27 mouse cellular contexts compared by ENCODE assay signal in the genomic region with DNA sequence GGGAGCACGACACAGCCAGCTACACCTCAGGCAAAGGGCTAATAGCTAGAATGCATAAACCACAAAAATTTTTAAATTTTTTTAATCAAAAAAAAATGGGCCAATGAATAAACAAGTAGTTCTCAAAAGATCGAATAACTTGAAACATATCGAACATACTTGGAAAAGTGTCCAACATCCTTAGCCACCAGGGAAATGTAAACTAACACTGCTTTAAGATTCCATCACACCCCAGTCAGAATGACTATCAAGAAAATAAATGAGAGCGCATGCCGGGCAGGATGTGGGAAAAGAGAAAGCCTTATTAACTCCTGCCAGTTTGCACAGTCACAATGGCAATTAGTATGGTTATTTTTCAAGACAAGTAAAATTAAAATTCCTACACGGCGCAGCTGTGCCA. TPM values are rescaled to one million over a fixed set of nuclear protein-coding genes. Genes with fewer than 3 reads are reported as not detected.
A peak's percentile ranks its signal among the peaks of the same experiment; 100 is the strongest.
DNase-seq lines count a peak whose midpoint lies in the region; ATAC-seq and TF ChIP-seq lines count a peak whose summit lies in the region.
"Had no signal": no experiment of that assay in that cellular context is flagged by ENCODE, and none has a peak within 500 bp of the region (broad histone marks: within the 10 kb centered on the region; RNA-seq: fewer than 3 reads in every experiment).

No protein-coding gene starts in this region.

- no peak for ATAC-seq in lung, embryonic 14.5 days (ENCODE audit: insufficient read depth)
- no peak for ATAC-seq in lung, postnatal 0 days
- ATAC-seq in intestine, postnatal 0 days: no peak
- ATAC-seq: activated CD4-positive, CD25-positive, alpha-beta regulatory T cell, adult 4 months; CD4-positive, CD25-positive, alpha-beta regulatory T cell, adult 4 months; forebrain, embryonic 13.5 days; forebrain, embryonic 15.5 days; forebrain, postnatal 0 days; Patski had no signal

- H3K4me1 ChIP-seq in lung, embryonic 14.5 days (ENCODE audit: insufficient read depth): peaks cover 16% of the 10 kb centered on the region
- H3K4me1 ChIP-seq in lung, postnatal 0 days (ENCODE audit: insufficient read depth, low read depth, low read length): peaks cover 4% of the 10 kb centered on the region; the same call in 1 of the 2 replicates
- peaks cover 17% of the 10 kb centered on the region; the same call in 1 of the 2 replicates for H3K4me1 ChIP-seq in embryonic fibroblast, embryonic 13.5 days (ENCODE audit: control insufficient read depth, insufficient read depth, low read length)
- H3K4me1 ChIP-seq in intestine, postnatal 0 days (replicated peaks; ENCODE audit: control insufficient read depth, insufficient read depth, low read length): peaks cover 5% of the 10 kb centered on the region; the same call in 1 of the 2 replicates
- H3K4me1 ChIP-seq: forebrain, embryonic 13.5 days; forebrain, embryonic 15.5 days had no signal

- TF ChIP-seq CTCF in lung, embryonic 14.5 days (IDR thresholded peaks at IDR 0.05; ENCODE audit: low read depth): no peak
- no peak for TF ChIP-seq CTCF in lung, postnatal 0 days (IDR thresholded peaks at IDR 0.05)
- TF ChIP-seq CTCF in embryonic fibroblast, embryonic 13.5 days (IDR thresholded peaks at IDR 0.05; ENCODE audit: borderline replicate concordance, insufficient read depth, low read length): no peak
- TF ChIP-seq CTCF in intestine, postnatal 0 days (IDR thresholded peaks at IDR 0.05; ENCODE audit: low read depth): no peak

- H3K4me3 ChIP-seq in lung, embryonic 14.5 days (ENCODE audit: low read depth, low read length): no peak overlapping the region
- no peak overlapping the region for H3K4me3 ChIP-seq in lung, postnatal 0 days (ENCODE audit: low read depth, low read length)
- no peak overlapping the region for H3K4me3 ChIP-seq in embryonic fibroblast, embryonic 13.5 days (ENCODE audit: insufficient read depth, low read length)
- H3K4me3 ChIP-seq in intestine, postnatal 0 days (ENCODE audit: low read depth, low read length): no peak overlapping the region
- H3K4me3 ChIP-seq: embryonic facial prominence, embryonic 10.5 days; embryonic facial prominence, embryonic 12.5 days; erythroblast, embryonic 14.5 days; forebrain, embryonic 13.5 days; forebrain, embryonic 15.5 days had no signal

- no peaks in the 10 kb centered on the region for H3K36me3 ChIP-seq in lung, embryonic 14.5 days (ENCODE audit: insufficient read depth)
- H3K36me3 ChIP-seq in lung, postnatal 0 days (ENCODE audit: insufficient read depth, low read length): no peaks in the 10 kb centered on the region
- H3K36me3 ChIP-seq in intestine, postnatal 0 days (ENCODE audit: control insufficient read depth, insufficient read depth): no peaks in the 10 kb centered on the region
- H3K36me3 ChIP-seq: embryonic facial prominence, embryonic 10.5 days; embryonic facial prominence, embryonic 12.5 days; forebrain, embryonic 15.5 days; G1E had no signal

- no peak overlapping the region for H3K9ac ChIP-seq in lung, embryonic 14.5 days
- no peak overlapping the region for H3K9ac ChIP-seq in lung, postnatal 0 days (replicated peaks; ENCODE audit: low read depth)
- no peak overlapping the region for H3K9ac ChIP-seq in intestine, postnatal 0 days (ENCODE audit: low read depth, low read length)
- H3K9ac ChIP-seq: embryonic facial prominence, embryonic 12.5 days; forebrain, embryonic 13.5 days; forebrain, embryonic 15.5 days; forebrain, postnatal 0 days had no signal

- TF ChIP-seq POLR2A in embryonic fibroblast, embryonic 13.5 days (IDR thresholded peaks at IDR 0.05; ENCODE audit: low read depth, low read length): no peak

- no peak overlapping the region for H3K27ac ChIP-seq in lung, embryonic 14.5 days (ENCODE audit: low read depth)
- H3K27ac ChIP-seq in lung, postnatal 0 days (ENCODE audit: low read length): no peak overlapping the region
- H3K27ac ChIP-seq in embryonic fibroblast, embryonic 13.5 days (ENCODE audit: insufficient read depth, low read length): peak overlapping the region; percentile 94
- no peak overlapping the region for H3K27ac ChIP-seq in intestine, postnatal 0 days (ENCODE audit: low read depth, low read length)
- H3K27ac ChIP-seq: embryonic facial prominence, embryonic 10.5 days; embryonic facial prominence, embryonic 12.5 days; forebrain, embryonic 13.5 days; forebrain, embryonic 15.5 days had no signal

- 0 out of 2 replicates have a peak overlapping the region, but pooled peaks have one; percentile 10 for H3K4me2 ChIP-seq in lung, embryonic 14.5 days
- no peak overlapping the region for H3K4me2 ChIP-seq in lung, postnatal 0 days (replicated peaks; ENCODE audit: low read depth, low read length)
- no peak overlapping the region for H3K4me2 ChIP-seq in intestine, postnatal 0 days (replicated peaks; ENCODE audit: low read depth)
- H3K4me2 ChIP-seq: embryonic facial prominence, embryonic 12.5 days; forebrain, embryonic 13.5 days; forebrain, embryonic 15.5 days had no signal

- peak; percentile 46 for DNase-seq in lung, embryonic 14.5 days
- DNase-seq in lung, postnatal 0 days (ENCODE audit: low spot score): no peak
- DNase-seq in Muller cell, postnatal 12 days (ENCODE audit: inconsistent ontology term): peak; percentile 50
- DNase-seq in layer of hippocampus, adult 9-10 months (ENCODE audit: low spot score): no peak
- no peak for DNase-seq in gastrocnemius, postnatal 4 days (ENCODE audit: low spot score in 2 of 2)
- DNase-seq: adrenal gland, adult 8-10 months; adrenal gland, postnatal 14 days; adrenal gland, postnatal 36 days; B cell, adult 2 months; cerebellum, adult 11-12 months; cerebellum, adult 2 months; cerebellum, adult 9-10 months; cerebellum, postnatal 10 days; cerebellum, postnatal 25 days; forebrain, postnatal 0 days had no signal

- no peak for TF ChIP-seq EP300 in lung, postnatal 0 days (IDR thresholded peaks at IDR 0.05)

- H3K9me3 ChIP-seq in lung, embryonic 14.5 days (ENCODE audit: low read depth, low read length): no peaks in the 10 kb centered on the region
- H3K9me3 ChIP-seq in lung, postnatal 0 days (ENCODE audit: low read length): no peaks in the 10 kb centered on the region
- no peaks in the 10 kb centered on the region for H3K9me3 ChIP-seq in intestine, postnatal 0 days (ENCODE audit: control insufficient read depth)
- H3K9me3 ChIP-seq: embryonic facial prominence, embryonic 10.5 days; embryonic facial prominence, embryonic 12.5 days; forebrain, embryonic 13.5 days; forebrain, embryonic 15.5 days; G1E had no signal

- H3K27me3 ChIP-seq in lung, embryonic 14.5 days (ENCODE audit: insufficient read depth, low read length): no peaks in the 10 kb centered on the region
- H3K27me3 ChIP-seq in lung, postnatal 0 days (replicated peaks; ENCODE audit: insufficient read depth, low read length): no peaks in the 10 kb centered on the region
- no peaks in the 10 kb centered on the region for H3K27me3 ChIP-seq in intestine, postnatal 0 days (replicated peaks; ENCODE audit: control insufficient read depth, insufficient read depth, low read length)
- H3K27me3 ChIP-seq: CH12.LX; embryonic facial prominence, embryonic 12.5 days; forebrain, embryonic 13.5 days; forebrain, embryonic 15.5 days; Patski had no signal

- WGBS in lung, embryonic 14.5 days: 37% methylated on average over 7 of the region's 7 CpGs
- 34% methylated on average over 7 of the region's 7 CpGs for WGBS in lung, postnatal 0 days
- 77% methylated on average over 7 of the region's 7 CpGs for WGBS in intestine, postnatal 0 days

RNA-seq across cellular contexts. Expression of gene Tfpi, which starts 49.6 kb away (rescaled TPM):
- 63.1 and 66.3 TPM in 2 replicates for polyA plus RNA-seq in lung, embryonic 14.5 days (2014; fragmentation: Nextera tagmentation; extraction: Ambion mirVana)
- polyA plus RNA-seq in lung, postnatal 0 days (2015; fragmentation: Nextera tagmentation; extraction: Ambion mirVana): 35.7 and 41.4 TPM in 2 replicates
- 71.4 and 91.8 TPM in 2 replicates for polyA plus RNA-seq in embryonic fibroblast, embryonic 13.5 days (2011; ENCODE audit: insufficient read length, low read depth, missing spikeins)
- 10 to 100 TPM; 18.4 to 19.9 TPM for total RNA-seq in gastrocnemius, postnatal 4 days (2021)
- polyA plus RNA-seq in intestine, postnatal 0 days (2015; fragmentation: Nextera tagmentation; extraction: Ambion mirVana): 31.3 and 33.4 TPM in 2 replicates
- polyA plus RNA-seq: erythroblast, embryonic 14.5 days had no signal

Comparison
In these comparisons a context has a peak if more than half of its experiments do, and no peak if none do; other contexts are left out.
1. DNase-seq: peak in lung, embryonic 14.5 days (single experiment) and Muller cell, postnatal 12 days (single experiment); none in lung, postnatal 0 days (single experiment), layer of hippocampus, adult 9-10 months (single experiment) and gastrocnemius, postnatal 4 days (0 of 2).